Mouse (Mus musculus) liver, postnatal 0 days (tissue): ENCODE results near the gene Hddc3. TPM values are rescaled to one million over a fixed set of nuclear protein-coding genes. Genes with fewer than 3 reads are reported as not detected.

ENCODE experiments used
- ATAC-seq: fragments of 200-750 bp; cut with Nextera tagmentation; 2 replicates; pipeline ENCODE4 v1.8.0; 2017; ENCODE audit warnings: mild to moderate bottlenecking, moderate library complexity
- DNase-seq: peaks from one replicate; pipeline ENCODE4 v3.0.0-alpha.2; 2016
- H3K27ac ChIP-seq: fragments of 300-500 bp; sonication (generic); 2 replicates; pipeline ENCODE4 v1.5.1; 2014; ENCODE audit warnings: antibody characterized with exemption, moderate library complexity, mild to moderate bottlenecking, low read depth
- H3K27me3 ChIP-seq: fragments of 300-500 bp; sonication (generic); 2 replicates; pipeline ENCODE4 v1.6.1; 2014; ENCODE audit warnings: low read length, control low read depth, mixed read lengths; ENCODE audit not compliant: insufficient read depth
- H3K36me3 ChIP-seq: fragments of 300-500 bp; sonication (generic); replicated peaks from 2 replicates; pipeline ENCODE4 v1.6.1; 2014; ENCODE audit warnings: mild to moderate bottlenecking, control low read depth, low read length, moderate library complexity, mixed read lengths; ENCODE audit not compliant: insufficient read depth
- H3K4me1 ChIP-seq: fragments of 300-500 bp; sonication (generic); 2 replicates; pipeline ENCODE4 v1.6.1; 2014; ENCODE audit warnings: antibody characterized with exemption, mild to moderate bottlenecking, control low read depth; ENCODE audit not compliant: insufficient read depth
- H3K4me2 ChIP-seq: fragments of 300-500 bp; sonication (generic); 2 replicates; pipeline ENCODE4 v1.6.1; 2014; ENCODE audit warnings: low read depth, mild to moderate bottlenecking, low read length, moderate library complexity, mixed read lengths
- H3K4me3 ChIP-seq: fragments of 300-500 bp; sonication (generic); 2 replicates; pipeline ENCODE4 v1.5.1; 2014; ENCODE audit warnings: low read depth, low read length
- H3K9ac ChIP-seq: fragments of 300-500 bp; sonication (generic); replicated peaks from 2 replicates; pipeline ENCODE4 v1.6.1; 2014; ENCODE audit warnings: mild to moderate bottlenecking, moderate library complexity
- H3K9me3 ChIP-seq: fragments of 300-500 bp; sonication (generic); 2 replicates; pipeline ENCODE4 v1.6.1; 2016; ENCODE audit warnings: mild to moderate bottlenecking, control low read depth, low read length, mixed read lengths
- CTCF ChIP-seq: sonication (generic); IDR thresholded peaks from 2 replicates; pipeline ENCODE4 v1.5.1; 2016; ENCODE audit warnings: antibody characterized with exemption, low read depth
- EP300 ChIP-seq: IDR thresholded peaks from 2 replicates; pipeline ENCODE4 v1.6.1; 2016; ENCODE audit warnings: antibody characterized with exemption, low read depth, mild to moderate bottlenecking
- WGBS: fragments of 180-500 bp; shearing (Covaris S2); extraction: QIAGEN DNeasy Blood & Tissue Kit; methylation state at CpG from one replicate; pipeline ENCODE4 v1.1.7; 2014; ENCODE audit not compliant: insufficient replicate concordance; 5-methylcytosine and 5-hydroxymethylcytosine counted together
- polyA plus RNA-seq: library from polyadenylated mRNA; unstranded; fragments of >200 nt; fragmentation: Nextera tagmentation; extraction: Ambion mirVana; gene quantifications from 2 replicates; pipeline ENCODE4 v1.2.1, GENCODE M21; 2015

Hddc3 gene
- polyA plus RNA-seq, 1 experiment from 2014 or later = 3.1 TPM

- ATAC-seq = peak; percentile 97
- WGBS = under 1% methylated on average over 45 of the region's 45 CpGs
- Histone ChIP-seq H3K9me3 (no peaks in the 10 kb centered on the region), H3K9ac (peak overlapping the region; percentile 67), H3K4me2 (peak overlapping the region; percentile 76), H3K4me1 (peaks cover 27% of the 10 kb centered on the region), H3K4me3 (peak overlapping the region; percentile 67), H3K27me3 (no peaks in the 10 kb centered on the region), H3K36me3 (peaks cover 14% of the 10 kb centered on the region), H3K27ac (peak overlapping the region; percentile 80)
- no peak for TF ChIP-seq EP300
- peak; percentile 94 for TF ChIP-seq CTCF
- DNase-seq = peak; percentile 99
These were observed 2.9 kb upstream of the Hddc3 start for GRCm38 (mm10) chr7:80339793-80340628.

GRCm38 (mm10) chr7:80340793-80341192 lies 2.1 kb upstream of the Hddc3 start, which contains the start of gene Unc45a:
TSS of gene Unc45a (minus strand) at chr7:80341005.
- WGBS = 2% methylated on average over 11 of the region's 11 CpGs
- peak within 1 kb of the TSS; percentile 80 for H3K27ac ChIP-seq
- no peaks in the 10 kb centered on the region for H3K27me3 ChIP-seq
- H3K9ac ChIP-seq = peak within 1 kb of the TSS; percentile 67
- H3K36me3 ChIP-seq = peaks cover 10% of the 10 kb centered on the region
- peak; percentile 82 for DNase-seq
- H3K9me3 ChIP-seq = no peaks in the 10 kb centered on the region
- H3K4me1 ChIP-seq = peaks cover 27% of the 10 kb centered on the region
- ATAC-seq = peak; percentile 46
- peak within 1 kb of the TSS; percentile 76 for H3K4me2 ChIP-seq
- TF ChIP-seq CTCF (peak; percentile 86), EP300 (no peak)
- H3K4me3 ChIP-seq = peak within 1 kb of the TSS; percentile 67

GRCm38 (mm10) chr7:80341793-80342192 lies 1.1 kb upstream of the Hddc3 start:
- no peak overlapping the region for H3K4me2 ChIP-seq
- DNase-seq (no peak), ATAC-seq (no peak)
- peaks cover 29% of the 10 kb centered on the region for H3K4me1 ChIP-seq
- no peak overlapping the region for H3K4me3 ChIP-seq
- 71% methylated on average over 7 of the region's 7 CpGs for WGBS
- no peaks in the 10 kb centered on the region for H3K27me3 ChIP-seq
- H3K36me3 ChIP-seq = peaks cover under 1% of the 10 kb centered on the region; the same call in 1 of the 2 replicates
- H3K27ac ChIP-seq = no peak overlapping the region
- H3K9ac ChIP-seq = no peak overlapping the region
- no peak for TF ChIP-seq CTCF
- no peak for TF ChIP-seq EP300
- H3K9me3 ChIP-seq = no peaks in the 10 kb centered on the region

- Histone ChIP-seq H3K4me3 (peak overlapping the region; percentile 61), H3K36me3 (no peaks in the 10 kb centered on the region), H3K4me2 (peak overlapping the region; percentile 95), H3K27me3 (no peaks in the 10 kb centered on the region), H3K9me3 (no peaks in the 10 kb centered on the region), H3K9ac (peak overlapping the region; percentile 81), H3K4me1 (peaks cover 35% of the 10 kb centered on the region), H3K27ac (peak overlapping the region; percentile 56; the same call in 1 of the 2 replicates)
- DNase-seq = no peak
- no peak for TF ChIP-seq CTCF
- TF ChIP-seq EP300 = no peak
- WGBS = 24% methylated on average over 19 of the region's 19 CpGs
- ATAC-seq = no peak
These were observed 540 bp downstream of the Hddc3 start for GRCm38 (mm10) chr7:80343270-80344018.

- Histone ChIP-seq H3K27ac (no peak overlapping the region), H3K4me2 (no peak overlapping the region), H3K36me3 (0 out of 2 replicates have a peak, but pooled peaks cover 2% of the 10 kb centered on the region), H3K9ac (no peak overlapping the region), H3K4me1 (peaks cover 22% of the 10 kb centered on the region), H3K4me3 (no peak overlapping the region), H3K9me3 (no peaks in the 10 kb centered on the region), H3K27me3 (no peaks in the 10 kb centered on the region)
- DNase-seq = no peak
- TF ChIP-seq CTCF = no peak
- no peak for TF ChIP-seq EP300
- no peak for ATAC-seq
- 84% methylated on average over 9 of the region's 9 CpGs for WGBS
These were observed 3.3 kb downstream of the Hddc3 start for GRCm38 (mm10) chr7:80346173-80346572.

GRCm38 (mm10) chr7:80346830-80347229 lies 3.9 kb downstream of the Hddc3 start:
- Histone ChIP-seq H3K4me1 (peaks cover 21% of the 10 kb centered on the region), H3K36me3 (0 out of 2 replicates have a peak, but pooled peaks cover 7% of the 10 kb centered on the region), H3K9me3 (no peaks in the 10 kb centered on the region), H3K27ac (no peak overlapping the region), H3K4me2 (no peak overlapping the region), H3K9ac (no peak overlapping the region), H3K4me3 (no peak overlapping the region), H3K27me3 (no peaks in the 10 kb centered on the region)
- WGBS = 49% methylated on average over 5 of the region's 5 CpGs
- ATAC-seq (no peak; the same call in 1 of the 2 replicates), DNase-seq (no peak)
- TF ChIP-seq EP300 (no peak), CTCF (no peak)
